9 mouse cellular contexts compared by ENCODE assay signal in genomic region chr15:32012044-32012443, GRCm38 (mm10).
DNase-seq lines count a peak whose midpoint lies in the region; ATAC-seq lines count a peak whose summit lies in the region.
"Had no signal": no experiment of that assay in that cellular context is flagged by ENCODE, and none has a peak within 500 bp of the region (broad histone marks: within the 10 kb centered on the region; RNA-seq: fewer than 3 reads in every experiment).

No protein-coding gene starts in this region.

- DNase-seq in layer of hippocampus, postnatal 10 days (ENCODE audit: low spot score in 2 of 2): peak; percentile 40 to 47
- DNase-seq in layer of hippocampus, adult 8-10 months (ENCODE audit: low spot score in 2 of 2): no peak
- peak; percentile 17 for DNase-seq in ES-CJ7 (ENCODE audit: low read depth, low spot score)
- DNase-seq in adipocyte (ENCODE audit: low spot score): peak; percentile 73
- peak; percentile 40 for DNase-seq in fibroblast of lung, adult 2 months (ENCODE audit: low read depth)

- no peaks in the 10 kb centered on the region for H3K36me3 ChIP-seq in lung, embryonic 16.5 days (ENCODE audit: control insufficient read depth, insufficient read depth, low read length)
- no peaks in the 10 kb centered on the region for H3K36me3 ChIP-seq in forebrain, embryonic 16.5 days (ENCODE audit: control insufficient read depth, insufficient read depth)
- H3K36me3 ChIP-seq: embryonic facial prominence, embryonic 15.5 days; limb, embryonic 13.5 days had no signal

- H3K4me3 ChIP-seq in lung, embryonic 16.5 days (ENCODE audit: low read length): no peak overlapping the region
- no peak overlapping the region for H3K4me3 ChIP-seq in forebrain, embryonic 16.5 days (replicated peaks; ENCODE audit: low read length)
- H3K4me3 ChIP-seq: embryonic facial prominence, embryonic 15.5 days; limb, embryonic 13.5 days had no signal

- no peak overlapping the region for H3K9ac ChIP-seq in lung, embryonic 16.5 days (ENCODE audit: low read length)
- H3K9ac ChIP-seq in forebrain, embryonic 16.5 days (replicated peaks; ENCODE audit: low read depth, low read length): no peak overlapping the region
- H3K9ac ChIP-seq: embryonic facial prominence, embryonic 15.5 days; limb, embryonic 13.5 days had no signal

- no peaks in the 10 kb centered on the region for H3K4me1 ChIP-seq in lung, embryonic 16.5 days (replicated peaks; ENCODE audit: control insufficient read depth, insufficient read depth, low read length)
- no peaks in the 10 kb centered on the region for H3K4me1 ChIP-seq in forebrain, embryonic 16.5 days (replicated peaks; ENCODE audit: control insufficient read depth, insufficient read depth, low read length)
- H3K4me1 ChIP-seq: embryonic facial prominence, embryonic 15.5 days had no signal

- no peaks in the 10 kb centered on the region for H3K9me3 ChIP-seq in lung, embryonic 16.5 days (ENCODE audit: control insufficient read depth, low read length)
- no peaks in the 10 kb centered on the region for H3K9me3 ChIP-seq in forebrain, embryonic 16.5 days (ENCODE audit: control insufficient read depth, low read length)
- H3K9me3 ChIP-seq: embryonic facial prominence, embryonic 15.5 days; limb, embryonic 13.5 days had no signal

- 41% methylated on average over 2 of the region's 2 CpGs for WGBS in lung, embryonic 16.5 days
- WGBS in forebrain, embryonic 16.5 days: 52% methylated on average over 2 of the region's 2 CpGs

- H3K4me2 ChIP-seq in lung, embryonic 16.5 days (ENCODE audit: low read depth, low read length): no peak overlapping the region
- no peak overlapping the region for H3K4me2 ChIP-seq in forebrain, embryonic 16.5 days (ENCODE audit: low read length)
- H3K4me2 ChIP-seq: embryonic facial prominence, embryonic 15.5 days; limb, embryonic 13.5 days had no signal

- no peak overlapping the region for H3K27ac ChIP-seq in lung, embryonic 16.5 days (ENCODE audit: low read length)
- no peak overlapping the region for H3K27ac ChIP-seq in forebrain, embryonic 16.5 days (ENCODE audit: low read length)
- H3K27ac ChIP-seq: embryonic facial prominence, embryonic 15.5 days; limb, embryonic 13.5 days had no signal

- ATAC-seq in lung, embryonic 16.5 days (ENCODE audit: low read depth): peak; percentile 30; the same call in 1 of the 2 replicates
- ATAC-seq in forebrain, embryonic 16.5 days: no peak

- no peaks in the 10 kb centered on the region for H3K27me3 ChIP-seq in lung, embryonic 16.5 days (ENCODE audit: control insufficient read depth, insufficient read depth, low read depth, low read length)
- no peaks in the 10 kb centered on the region for H3K27me3 ChIP-seq in forebrain, embryonic 16.5 days (replicated peaks; ENCODE audit: control insufficient read depth, insufficient read depth, low read length)
- H3K27me3 ChIP-seq: embryonic facial prominence, embryonic 15.5 days; limb, embryonic 13.5 days had no signal

Comparison
In these comparisons a context has a peak if more than half of its experiments do, and no peak if none do; other contexts are left out.
1. DNase-seq: peak in layer of hippocampus, postnatal 10 days (2 of 2), ES-CJ7 (single experiment), adipocyte (single experiment) and fibroblast of lung, adult 2 months (single experiment); none in layer of hippocampus, adult 8-10 months (0 of 2).